Mouse (Mus musculus) T-cell, adult 66 days (primary cell): Measurements from ENCODE around the gene Olfr1425. TPM values are rescaled to one million over a fixed set of nuclear protein-coding genes. Genes with fewer than 3 reads are reported as not detected.

Source experiments
- total RNA-seq, 2 experiments: library from RNA; stranded (reverse); gene quantifications; 3 replicates in 1 of 2; 4 replicates in 1 of 2; pipeline ENCODE4 v1.2.4; 2023

The Olfr1425 gene
- total RNA-seq = not detected

GRCm38 (mm10) chr19:12077631-12078030 lies at the start of gene Olfr1425:
Gene Olfr1425 (minus strand): TSS chr19:12077731.

GRCm38 (mm10) chr19:12123103-12123502 lies 45.6 kb upstream of the Olfr1425 start, which contains the start of gene Olfr76:
Gene Olfr76 (minus strand): TSS chr19:12123203.

GRCm38 (mm10) chr19:12115797-12116196 lies 38.3 kb upstream of the Olfr1425 start, which contains the start of gene Olfr1428:
Gene Olfr1428 (minus strand): TSS chr19:12115897.

GRCm38 (mm10) chr19:12103234-12103633 lies 25.7 kb upstream of the Olfr1425 start, which contains the start of gene Olfr1427:
Gene Olfr1427 (minus strand): TSS chr19:12103334.

GRCm38 (mm10) chr19:12091913-12092312 lies 14.4 kb upstream of the Olfr1425 start, which contains the start of gene Olfr1426:
Gene Olfr1426 (minus strand): TSS chr19:12092013.

GRCm38 (mm10) chr19:12062582-12062981 lies 14.9 kb downstream of the Olfr1425 start, which contains the start of gene Olfr1424:
Gene Olfr1424 (minus strand): TSS chr19:12062682.

GRCm38 (mm10) chr19:12041217-12041616 lies 36.3 kb downstream of the Olfr1425 start, which contains the start of gene Olfr1423:
Gene Olfr1423 (minus strand): TSS chr19:12041317.

Other genes with a start within 250 kb of the Olfr1425 start
- gene Olfr1417, start 238.5 kb downstream of the Olfr1425 start, total RNA-seq = not detected
- not detected for gene Olfr1418, start 216.7 kb downstream of the Olfr1425 start, total RNA-seq
- gene Olfr1419, start 202.6 kb downstream of the Olfr1425 start, total RNA-seq = not detected
- not detected for gene Olfr1420, start 191.2 kb downstream of the Olfr1425 start, total RNA-seq
- gene Patl1, start 165.3 kb downstream of the Olfr1425 start, total RNA-seq = 10 to 100 TPM; 52.7 to 54.4 TPM
- 10 to 100 TPM; 44.4 to 45.5 TPM for gene Osbp, start 111.8 kb downstream of the Olfr1425 start, total RNA-seq
- not detected for gene Olfr1423, start 36.4 kb downstream of the Olfr1425 start, total RNA-seq
- gene Olfr1424, start 15.0 kb downstream of the Olfr1425 start, total RNA-seq = not detected
- not detected for gene Olfr1426, start 14.3 kb upstream of the Olfr1425 start, total RNA-seq
- not detected for gene Olfr1427, start 25.6 kb upstream of the Olfr1425 start, total RNA-seq
- not detected for gene Olfr1428, start 38.2 kb upstream of the Olfr1425 start, total RNA-seq
- gene Olfr76, start 45.5 kb upstream of the Olfr1425 start, total RNA-seq = not detected
- not detected for gene Olfr1555-ps1, start 92.4 kb upstream of the Olfr1425 start, total RNA-seq
- not detected for gene Olfr1431, start 122.9 kb upstream of the Olfr1425 start, total RNA-seq
- gene Olfr1432, start 154.9 kb upstream of the Olfr1425 start, total RNA-seq = not detected
- not detected for gene Olfr262, start 163.9 kb upstream of the Olfr1425 start, total RNA-seq
- gene Olfr235, start 183.3 kb upstream of the Olfr1425 start, total RNA-seq = not detected
- not detected for gene Olfr1434, start 202.1 kb upstream of the Olfr1425 start, total RNA-seq
- not detected for gene Olfr1436, start 221.4 kb upstream of the Olfr1425 start, total RNA-seq
- not detected for gene Olfr1437, start 247.4 kb upstream of the Olfr1425 start, total RNA-seq